Mouse (Mus musculus) stomach, embryonic 16.5 days (tissue): ENCODE results near the gene Slc19a2. TPM values are rescaled to one million over a fixed set of nuclear protein-coding genes. Genes with fewer than 3 reads are reported as not detected.

Experiments
- ATAC-seq: fragments of 200-750 bp; cut with Nextera tagmentation; 2 replicates; pipeline ENCODE4 v1.8.0; 2017; ENCODE audit warnings: moderate number of reproducible peaks, moderate TSS enrichment; ENCODE audit not compliant: insufficient read depth, low FRiP score
- H3K27ac ChIP-seq: fragments of 300-500 bp; sonication (generic); 2 replicates; pipeline ENCODE4 v1.5.1; 2014; ENCODE audit warnings: low read length
- H3K27me3 ChIP-seq: fragments of 300-500 bp; sonication (generic); 2 replicates; pipeline ENCODE4 v1.6.1; 2014; ENCODE audit warnings: low read length, control low read depth, mixed read lengths; ENCODE audit not compliant: control insufficient read depth, insufficient read depth
- H3K36me3 ChIP-seq: fragments of 300-500 bp; sonication (generic); 2 replicates; pipeline ENCODE4 v1.6.1; 2014; ENCODE audit warnings: low read length; ENCODE audit not compliant: control insufficient read depth, insufficient read depth
- H3K4me1 ChIP-seq: fragments of 300-500 bp; sonication (generic); 2 replicates; pipeline ENCODE4 v1.6.1; 2014; ENCODE audit warnings: low read length, control low read depth, mixed read lengths; ENCODE audit not compliant: control insufficient read depth, insufficient read depth
- H3K4me2 ChIP-seq: fragments of 300-500 bp; sonication (generic); 2 replicates; pipeline ENCODE4 v1.6.1; 2014; ENCODE audit warnings: low read depth, low read length, mixed read lengths
- H3K4me3 ChIP-seq: fragments of 300-500 bp; sonication (generic); replicated peaks from 2 replicates; pipeline ENCODE4 v1.5.1; 2014; ENCODE audit warnings: mild to moderate bottlenecking, low read length
- H3K9ac ChIP-seq: fragments of 300-500 bp; sonication (generic); 2 replicates; pipeline ENCODE4 v1.6.1; 2014; ENCODE audit warnings: low read length
- H3K9me3 ChIP-seq: fragments of 300-500 bp; sonication (generic); replicated peaks from 2 replicates; pipeline ENCODE4 v1.6.1; 2016; ENCODE audit warnings: low read length, control low read depth; ENCODE audit not compliant: control insufficient read depth
- WGBS: fragments of 180-500 bp; shearing (Covaris S2); extraction: QIAGEN DNeasy Blood & Tissue Kit; methylation state at CpG from one replicate; pipeline ENCODE4 v1.1.7; 2014; 5-methylcytosine and 5-hydroxymethylcytosine counted together
- polyA plus RNA-seq: library from polyadenylated mRNA; unstranded; fragments of >200 nt; fragmentation: Nextera tagmentation; extraction: Ambion mirVana; gene quantifications from 2 replicates; pipeline ENCODE4 v1.2.1, GENCODE M21; 2015

Gene Slc19a2
- polyA plus RNA-seq, 1 experiment from 2014 or later, result 15.9 TPM

DNA sequence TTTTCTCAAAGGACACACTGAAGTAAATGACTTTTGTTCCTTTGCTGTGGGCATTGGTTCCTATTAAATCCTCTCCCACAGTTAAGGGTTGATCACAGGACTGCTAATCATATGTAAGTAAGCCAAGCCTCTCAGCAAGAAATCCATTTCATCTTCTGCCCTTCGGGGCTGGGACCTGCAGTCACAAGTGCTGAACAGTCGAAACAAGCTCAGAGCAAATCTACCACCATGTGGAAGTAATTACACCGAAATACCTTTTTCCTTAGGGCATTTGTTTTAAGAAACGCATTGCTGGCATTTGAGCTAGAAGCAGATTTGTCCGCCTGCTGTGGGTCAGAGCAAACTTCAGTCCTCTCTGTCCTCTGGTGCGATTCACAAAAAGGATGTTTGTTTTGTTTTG, 24.8 kb downstream of the Slc19a2 start:
- H3K4me3 ChIP-seq, result no peak overlapping the region

DNA sequence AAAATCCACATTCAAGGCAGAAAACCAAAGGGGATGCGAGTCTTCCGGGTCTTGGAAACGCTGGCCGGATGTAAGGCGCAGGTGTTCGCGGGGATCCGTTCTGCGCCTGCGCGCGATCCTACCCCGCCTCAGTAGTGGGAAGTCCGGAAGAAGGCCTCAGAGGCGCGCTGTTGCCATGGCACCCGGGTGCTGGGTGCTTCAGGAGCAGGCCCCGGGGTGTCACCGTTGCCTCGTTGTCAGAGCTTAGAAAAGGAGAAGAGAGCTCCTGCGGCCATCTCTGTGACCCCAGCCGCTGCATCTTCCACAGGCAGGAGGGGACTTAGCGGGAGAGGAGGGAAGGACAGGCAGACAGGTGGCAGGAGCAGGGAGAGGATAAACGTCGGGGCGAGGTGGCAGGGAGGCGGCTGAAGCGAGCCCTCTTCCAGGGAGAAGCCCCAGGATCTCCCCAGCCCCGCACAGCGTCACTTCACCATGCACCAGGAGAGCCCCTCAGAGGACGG, 26.7 kb downstream of the Slc19a2 start, which contains the start of gene Ccdc181:
Gene Ccdc181, plus strand, starts transcription at position 131 of the 500 bp plus-strand sequence.
- WGBS, result under 1% methylated on average over 31 of the region's 31 CpGs
- no peak within 1 kb of the TSS for H3K27ac ChIP-seq

More for the DNA sequence above, 24.8 kb downstream of the Slc19a2 start:
- no peak for ATAC-seq
- 68% methylated on average over 6 of the region's 6 CpGs for WGBS
- Histone ChIP-seq H3K36me3 (no peaks in the 10 kb centered on the region), H3K9me3 (no peaks in the 10 kb centered on the region), H3K27me3 (no peaks in the 10 kb centered on the region), H3K4me1 (no peaks in the 10 kb centered on the region), H3K4me2 (no peak overlapping the region), H3K9ac (no peak overlapping the region), H3K27ac (no peak overlapping the region)

DNA sequence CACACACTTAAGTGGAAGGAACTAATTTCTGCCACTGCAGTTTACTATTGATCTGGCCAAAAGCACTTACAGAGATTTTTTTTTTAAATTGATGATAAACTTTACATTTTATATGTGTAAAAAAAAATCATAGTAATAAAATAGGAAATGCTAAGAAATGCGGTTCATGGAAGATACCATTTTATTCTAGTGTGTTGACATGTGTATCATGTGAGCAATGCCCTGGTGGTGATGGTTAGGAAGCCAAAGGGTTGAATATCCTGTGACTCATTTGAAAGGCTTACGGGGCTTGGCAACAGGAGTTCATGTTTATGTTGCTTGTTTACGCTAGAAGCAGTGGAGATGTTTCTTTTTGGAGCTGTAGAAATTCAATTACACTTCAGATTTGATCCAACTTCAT, 27.7 kb downstream of the Slc19a2 start:
- Histone ChIP-seq H3K4me3 (no peak overlapping the region), H3K27ac (no peak overlapping the region), H3K4me2 (no peak overlapping the region), H3K36me3 (no peaks in the 10 kb centered on the region), H3K9me3 (no peaks in the 10 kb centered on the region), H3K4me1 (no peaks in the 10 kb centered on the region), H3K27me3 (no peaks in the 10 kb centered on the region), H3K9ac (no peak overlapping the region)
- 79% methylated on average over 3 of the region's 3 CpGs for WGBS
- ATAC-seq, result no peak

More for the DNA sequence above, 26.7 kb downstream of the Slc19a2 start, which contains the start of gene Ccdc181:
- peak; percentile 99 for ATAC-seq
- no peaks in the 10 kb centered on the region for H3K36me3 ChIP-seq
- no peaks in the 10 kb centered on the region for H3K4me1 ChIP-seq
- H3K4me3 ChIP-seq, result peak within 1 kb of the TSS; percentile 60
- no peaks in the 10 kb centered on the region for H3K27me3 ChIP-seq
- peak within 1 kb of the TSS; percentile 86 for H3K4me2 ChIP-seq
- no peaks in the 10 kb centered on the region for H3K9me3 ChIP-seq
- peak within 1 kb of the TSS; percentile 66 for H3K9ac ChIP-seq

DNA sequence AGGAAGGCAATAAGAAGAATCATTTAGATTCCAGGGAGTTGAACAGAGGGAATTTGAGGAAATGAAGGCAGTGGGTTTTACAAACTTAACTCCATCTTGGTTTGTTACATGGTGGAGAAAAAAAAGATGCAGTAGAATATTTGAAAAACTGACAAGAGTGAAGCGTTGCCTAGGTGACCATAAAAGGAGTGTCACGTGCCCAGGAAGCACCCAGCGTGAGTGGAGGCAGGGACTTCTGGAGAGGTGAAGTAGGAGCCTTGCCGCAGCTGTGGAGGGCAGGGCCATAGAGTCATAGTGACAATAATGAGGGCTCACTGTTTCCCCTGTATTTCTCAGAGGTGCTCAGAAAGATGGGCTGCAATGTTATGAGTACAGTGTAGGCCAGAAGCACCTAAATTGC, 30.5 kb downstream of the Slc19a2 start:
- Histone ChIP-seq H3K9ac (no peak overlapping the region), H3K4me3 (no peak overlapping the region), H3K9me3 (no peaks in the 10 kb centered on the region), H3K27ac (no peak overlapping the region), H3K4me2 (no peak overlapping the region), H3K27me3 (no peaks in the 10 kb centered on the region), H3K4me1 (no peaks in the 10 kb centered on the region), H3K36me3 (no peaks in the 10 kb centered on the region)
- 62% methylated on average over 4 of the region's 4 CpGs for WGBS
- no peak for ATAC-seq

DNA sequence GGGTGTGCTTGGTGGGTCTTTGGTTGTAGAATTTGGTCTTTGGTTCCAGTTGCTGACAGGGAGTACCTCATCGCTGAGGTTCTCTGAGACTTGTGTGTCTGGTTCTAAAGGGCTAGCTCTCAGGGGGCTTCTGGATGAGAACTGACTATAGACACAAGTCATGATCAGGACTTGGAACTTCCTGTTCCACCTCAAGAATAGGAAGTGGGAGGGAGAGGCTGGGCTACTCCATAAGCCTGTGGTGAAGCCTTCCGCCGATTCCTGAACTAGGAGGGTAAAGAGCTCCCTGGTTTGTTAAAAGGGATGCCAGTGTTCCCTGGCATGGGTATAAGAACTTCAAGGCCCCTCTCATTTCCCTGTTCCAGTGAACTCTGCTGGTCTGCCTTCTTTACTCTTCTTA, 35.2 kb downstream of the Slc19a2 start:
- no peak overlapping the region for H3K27ac ChIP-seq
- H3K36me3 ChIP-seq, result no peaks in the 10 kb centered on the region
- no peak overlapping the region for H3K9ac ChIP-seq
- no peaks in the 10 kb centered on the region for H3K9me3 ChIP-seq
- ATAC-seq, result no peak
- H3K4me2 ChIP-seq, result no peak overlapping the region
- no peak overlapping the region for H3K4me3 ChIP-seq
- no peaks in the 10 kb centered on the region for H3K27me3 ChIP-seq
- H3K4me1 ChIP-seq, result no peaks in the 10 kb centered on the region
- WGBS, result 87% methylated on average over 3 of the region's 3 CpGs

- Histone ChIP-seq H3K9me3 (no peaks in the 10 kb centered on the region), H3K36me3 (no peaks in the 10 kb centered on the region), H3K27ac (no peak overlapping the region), H3K27me3 (no peaks in the 10 kb centered on the region), H3K4me2 (no peak overlapping the region), H3K9ac (no peak overlapping the region), H3K4me3 (no peak overlapping the region), H3K4me1 (no peaks in the 10 kb centered on the region)
- WGBS, result 70% methylated on average over 15 of the region's 15 CpGs
- no peak for ATAC-seq
Observed at GRCm38 (mm10) chr1:164287406-164287805, 38.6 kb downstream of the Slc19a2 start.

DNA sequence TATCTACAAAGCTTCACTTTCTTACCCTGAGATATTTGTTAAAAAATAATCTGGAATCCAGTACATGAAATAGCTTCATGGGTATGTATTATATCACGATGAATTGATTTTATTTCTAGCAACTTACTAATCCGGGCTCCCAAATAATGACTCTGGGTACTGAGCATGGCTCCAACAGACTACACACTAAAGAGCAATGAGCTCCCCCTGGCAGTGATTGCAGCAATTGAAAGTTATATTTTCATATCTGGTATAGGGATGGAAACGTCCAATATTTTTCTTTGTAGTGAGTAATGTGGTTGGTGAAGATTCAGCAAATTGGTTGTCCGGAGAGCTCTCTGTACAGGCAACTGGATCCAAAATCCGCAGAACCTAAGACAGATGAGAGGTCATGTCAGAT, 43.2 kb downstream of the Slc19a2 start:
- H3K36me3 ChIP-seq, result peaks cover 10% of the 10 kb centered on the region; the same call in 1 of the 2 replicates

GRCm38 (mm10) chr1:164294071-164294470, 45.2 kb downstream of the Slc19a2 start:
- H3K36me3 ChIP-seq, result peaks cover 23% of the 10 kb centered on the region
- no peak overlapping the region for H3K4me3 ChIP-seq
- no peak for ATAC-seq
- peak overlapping the region; percentile 9; the same call in 1 of the 2 replicates for H3K27ac ChIP-seq
- WGBS, result 88% methylated on average over 6 of the region's 6 CpGs
- H3K9ac ChIP-seq, result no peak overlapping the region
- H3K4me2 ChIP-seq, result no peak overlapping the region
- no peaks in the 10 kb centered on the region for H3K27me3 ChIP-seq
- no peaks in the 10 kb centered on the region for H3K9me3 ChIP-seq
- H3K4me1 ChIP-seq, result no peaks in the 10 kb centered on the region

More for the DNA sequence above, 43.2 kb downstream of the Slc19a2 start:
- no peak overlapping the region for H3K9ac ChIP-seq
- WGBS, result 88% methylated on average over 5 of the region's 5 CpGs
- H3K4me3 ChIP-seq, result no peak overlapping the region
- no peak overlapping the region for H3K27ac ChIP-seq
- ATAC-seq, result no peak
- H3K4me2 ChIP-seq, result no peak overlapping the region
- H3K4me1 ChIP-seq, result no peaks in the 10 kb centered on the region
- no peaks in the 10 kb centered on the region for H3K27me3 ChIP-seq
- H3K9me3 ChIP-seq, result no peaks in the 10 kb centered on the region

DNA sequence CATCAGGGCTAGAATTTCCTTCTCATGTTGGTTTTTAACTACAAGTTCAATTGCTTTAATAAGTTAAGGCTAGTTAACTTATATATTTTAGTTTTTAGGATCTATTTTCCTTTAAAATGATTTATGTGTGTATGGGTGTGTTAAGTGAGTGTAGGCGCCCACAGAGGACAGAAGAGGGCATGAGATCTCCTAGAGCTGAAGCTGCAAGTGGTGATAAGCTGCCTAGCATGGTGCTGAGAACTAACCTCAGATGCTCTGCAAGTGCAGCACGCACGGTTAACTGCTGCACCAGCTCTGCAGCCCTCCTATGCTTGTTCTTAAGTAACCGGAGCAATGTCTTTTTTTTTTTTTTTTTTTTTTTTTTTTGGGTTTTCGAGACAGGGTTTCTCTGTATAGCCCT, 47.6 kb downstream of the Slc19a2 start:
- 91% methylated on average over 4 of the region's 5 CpGs for WGBS
- Histone ChIP-seq H3K9me3 (no peaks in the 10 kb centered on the region), H3K36me3 (peaks cover 29% of the 10 kb centered on the region)

More for the DNA sequence above, 47.6 kb downstream of the Slc19a2 start:
- Histone ChIP-seq H3K4me1 (no peaks in the 10 kb centered on the region), H3K9ac (no peak overlapping the region), H3K27me3 (no peaks in the 10 kb centered on the region), H3K27ac (no peak overlapping the region), H3K4me3 (no peak overlapping the region), H3K4me2 (no peak overlapping the region)
- ATAC-seq, result no peak
